Mouse (Mus musculus) neutrophil, adult 5-6 weeks (primary cell): ENCODE results near the gene Tmem202. TPM values are rescaled to one million over a fixed set of nuclear protein-coding genes. Genes with fewer than 3 reads are reported as not detected.

Experiments used
- ATAC-seq: fragments of 151-379, 151-347 bp; 2 replicates; pipeline ENCODE4 v1.8.0; 2017; ENCODE audit warnings: mild to moderate bottlenecking, moderate TSS enrichment; ENCODE audit not compliant: insufficient number of reproducible peaks, poor library complexity, low FRiP score, severe bottlenecking; ENCODE audit errors: extremely low read depth
- total RNA-seq: library from RNA; stranded (forward); fragments of 200-1000 nt; gene quantifications from 2 replicates; pipeline ENCODE4 v1.2.3, GENCODE M21; 2017

Gene Tmem202
- 5.4 and 6.2 TPM in 2 replicates for total RNA-seq

GRCm38 (mm10) chr9:59539441-59540137 lies at the start of gene Tmem202, which contains the start of gene Hexa:
Gene Tmem202, minus strand, starts transcription at chr9:59539847.
Gene Hexa, plus strand, starts transcription at chr9:59539540.
- peak; percentile 49 for ATAC-seq

- no peak for ATAC-seq
Measured at GRCm38 (mm10) chr9:59588710-59589671, 49.3 kb upstream of the Tmem202 start.

- ATAC-seq: no peak
Measured at GRCm38 (mm10) chr9:59588252-59588651, 48.6 kb upstream of the Tmem202 start.

GRCm38 (mm10) chr9:59584871-59585308 lies 45.2 kb upstream of the Tmem202 start:
- peak; percentile 73 for ATAC-seq

- ATAC-seq: no peak
Measured at GRCm38 (mm10) chr9:59578505-59578867, 38.8 kb upstream of the Tmem202 start.

GRCm38 (mm10) chr9:59577844-59578504 lies 38.3 kb upstream of the Tmem202 start, which contains the start of gene Celf6:
Gene Celf6, plus strand, starts transcription at chr9:59577917.
- ATAC-seq: peak; percentile 40; the same call in 1 of the 2 replicates

- no peak for ATAC-seq
Measured at GRCm38 (mm10) chr9:59577401-59577800, 37.8 kb upstream of the Tmem202 start.

GRCm38 (mm10) chr9:59571852-59572251 lies 32.2 kb upstream of the Tmem202 start:
- no peak for ATAC-seq

- peak; percentile 77 for ATAC-seq
Measured at GRCm38 (mm10) chr9:59567111-59567510, 27.5 kb upstream of the Tmem202 start.

GRCm38 (mm10) chr9:59565600-59565999 lies 26.0 kb upstream of the Tmem202 start:
- ATAC-seq: peak; percentile 84

- ATAC-seq: no peak
Measured at GRCm38 (mm10) chr9:59553719-59554118, 14.1 kb upstream of the Tmem202 start.

- no peak for ATAC-seq
Measured at GRCm38 (mm10) chr9:59552610-59553009, 13.0 kb upstream of the Tmem202 start.

GRCm38 (mm10) chr9:59551620-59552031 lies 12.0 kb upstream of the Tmem202 start:
- ATAC-seq: no peak

GRCm38 (mm10) chr9:59551017-59551416 lies 11.4 kb upstream of the Tmem202 start:
- ATAC-seq: peak; percentile 59; the same call in 1 of the 2 replicates

- ATAC-seq: no peak
Measured at GRCm38 (mm10) chr9:59550077-59550476, 10.4 kb upstream of the Tmem202 start.

- no peak for ATAC-seq
Measured at GRCm38 (mm10) chr9:59548961-59549487, 9.4 kb upstream of the Tmem202 start.

GRCm38 (mm10) chr9:59547869-59548268 lies 8.2 kb upstream of the Tmem202 start:
- ATAC-seq: no peak

- ATAC-seq: peak; percentile 67
Measured at GRCm38 (mm10) chr9:59544739-59545138, 5.1 kb upstream of the Tmem202 start.

GRCm38 (mm10) chr9:59542766-59543324 lies 3.2 kb upstream of the Tmem202 start:
- ATAC-seq: no peak
